Mouse (Mus musculus): ENCODE data around the gene Taf11. TPM values are rescaled to one million over a fixed set of nuclear protein-coding genes. Genes with fewer than 3 reads are reported as not detected.

Gene Taf11
- polyA plus RNA-seq, 1 experiment from 2014 or later: 55.5 TPM

- Histone ChIP-seq H3K4me2 (ENCODE audit: low read length) (no peak overlapping the region), H3K9ac (ENCODE audit: low read depth, low read length) (no peak overlapping the region), H3K27ac (peak overlapping the region; percentile 73), H3K36me3 (ENCODE audit: insufficient read depth, low read length) (no peaks in the 10 kb centered on the region), H3K9me3 (replicated peaks; ENCODE audit: low read length) (no peaks in the 10 kb centered on the region), H3K4me1 (replicated peaks; ENCODE audit: insufficient read depth, low read length) (peaks cover 22% of the 10 kb centered on the region), H3K4me3 (replicated peaks; ENCODE audit: low read depth, low read length) (no peak overlapping the region), H3K27me3 (ENCODE audit: insufficient read depth, low read length) (no peaks in the 10 kb centered on the region)
- ATAC-seq (replicated peaks; ENCODE audit: low FRiP score, low read depth) (0 out of 2 replicates have a peak, but pooled peaks have one; percentile 24), DNase-seq (ENCODE audit: low spot score) (peak; percentile 70)
- 50% methylated on average over 12 of the region's 12 CpGs for WGBS
- no peak for TF ChIP-seq CTCF (IDR thresholded peaks at IDR 0.05; ENCODE audit: low read depth)
Measured at GRCm38 (mm10) chr17:27938121-27938754, 28.6 kb upstream of the Taf11 start.

GRCm38 (mm10) chr17:27937054-27937615 lies 27.5 kb upstream of the Taf11 start:
- Histone ChIP-seq H3K27me3 (ENCODE audit: insufficient read depth, low read length) (no peaks in the 10 kb centered on the region), H3K4me3 (replicated peaks; ENCODE audit: low read depth, low read length) (no peak overlapping the region), H3K27ac (peak overlapping the region; percentile 73), H3K9me3 (replicated peaks; ENCODE audit: low read length) (no peaks in the 10 kb centered on the region), H3K36me3 (ENCODE audit: insufficient read depth, low read length) (no peaks in the 10 kb centered on the region), H3K4me2 (ENCODE audit: low read length) (no peak overlapping the region), H3K9ac (ENCODE audit: low read depth, low read length) (no peak overlapping the region), H3K4me1 (replicated peaks; ENCODE audit: insufficient read depth, low read length) (peaks cover 26% of the 10 kb centered on the region)
- ATAC-seq (replicated peaks; ENCODE audit: low FRiP score, low read depth): no peak
- DNase-seq (ENCODE audit: low spot score): peak; percentile 61
- no peak for TF ChIP-seq CTCF (IDR thresholded peaks at IDR 0.05; ENCODE audit: low read depth)
- WGBS: 65% methylated on average over 4 of the region's 4 CpGs

GRCm38 (mm10) chr17:27935091-27935490 lies 25.4 kb upstream of the Taf11 start:
- 72% methylated on average over 3 of the region's 3 CpGs for WGBS
- H3K4me3 ChIP-seq (replicated peaks; ENCODE audit: low read depth, low read length): no peak overlapping the region
- H3K27ac ChIP-seq: 0 out of 2 replicates have a peak overlapping the region, but pooled peaks have one; percentile 36
- no peaks in the 10 kb centered on the region for H3K27me3 ChIP-seq (ENCODE audit: insufficient read depth, low read length)
- TF ChIP-seq CTCF (IDR thresholded peaks at IDR 0.05; ENCODE audit: low read depth): no peak
- no peaks in the 10 kb centered on the region for H3K9me3 ChIP-seq (replicated peaks; ENCODE audit: low read length)
- no peak overlapping the region for H3K4me2 ChIP-seq (ENCODE audit: low read length)
- no peak overlapping the region for H3K9ac ChIP-seq (ENCODE audit: low read depth, low read length)
- H3K4me1 ChIP-seq (replicated peaks; ENCODE audit: insufficient read depth, low read length): peaks cover 23% of the 10 kb centered on the region
- DNase-seq (ENCODE audit: low spot score): no peak
- H3K36me3 ChIP-seq (ENCODE audit: insufficient read depth, low read length): no peaks in the 10 kb centered on the region
- no peak for ATAC-seq (replicated peaks; ENCODE audit: low FRiP score, low read depth)

DNA sequence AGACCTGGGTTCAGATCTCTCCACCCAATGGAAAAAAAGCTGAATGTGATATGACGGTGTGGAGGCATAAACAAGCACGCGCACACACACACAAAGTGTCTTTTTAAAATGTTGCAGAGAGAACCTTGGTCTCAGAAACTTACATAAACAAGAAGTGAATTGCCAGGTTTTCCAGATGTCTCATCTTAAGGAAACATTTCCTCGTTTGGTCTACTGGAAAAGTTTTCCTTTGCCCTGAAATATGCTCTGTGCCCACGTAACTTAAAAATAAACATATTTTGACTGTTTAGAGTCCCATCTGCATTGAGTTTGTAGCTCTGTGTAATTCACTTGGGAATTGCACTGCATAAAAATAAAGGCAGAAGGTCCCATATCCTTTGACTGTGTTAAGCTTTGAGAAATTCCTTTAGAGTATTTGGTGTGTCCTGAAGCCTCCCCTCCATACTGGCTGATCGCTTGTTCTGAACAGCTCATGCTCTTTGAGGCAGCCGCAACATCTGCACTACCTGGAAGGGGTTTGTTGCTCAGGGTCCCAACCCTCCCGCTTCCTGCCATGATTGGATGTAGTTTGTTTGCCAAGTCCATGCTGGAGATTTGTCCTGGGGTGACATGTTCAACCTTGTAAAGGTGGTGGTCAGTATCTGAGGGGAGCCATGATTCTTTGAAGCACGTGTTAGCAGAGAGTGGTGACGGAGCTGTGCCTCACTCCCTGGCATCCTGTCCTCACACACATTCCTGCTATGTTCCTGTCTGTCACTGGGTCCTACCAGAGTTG lies 24.7 kb upstream of the Taf11 start:
- H3K36me3 ChIP-seq (ENCODE audit: insufficient read depth, low read length): no peaks in the 10 kb centered on the region
- H3K4me2 ChIP-seq (ENCODE audit: low read length): no peak overlapping the region
- DNase-seq (ENCODE audit: low spot score) (peak; percentile 43), ATAC-seq (replicated peaks; ENCODE audit: low FRiP score, low read depth) (no peak)
- no peaks in the 10 kb centered on the region for H3K27me3 ChIP-seq (ENCODE audit: insufficient read depth, low read length)
- TF ChIP-seq CTCF (IDR thresholded peaks at IDR 0.05; ENCODE audit: low read depth): no peak
- H3K4me1 ChIP-seq (replicated peaks; ENCODE audit: insufficient read depth, low read length): peaks cover 21% of the 10 kb centered on the region
- 74% methylated on average over 10 of the region's 10 CpGs for WGBS
- no peaks in the 10 kb centered on the region for H3K9me3 ChIP-seq (replicated peaks; ENCODE audit: low read length)
- H3K9ac ChIP-seq (ENCODE audit: low read depth, low read length): no peak overlapping the region
- H3K27ac ChIP-seq: 0 out of 2 replicates have a peak overlapping the region, but pooled peaks have one; percentile 36
- no peak overlapping the region for H3K4me3 ChIP-seq (replicated peaks; ENCODE audit: low read depth, low read length)

DNA sequence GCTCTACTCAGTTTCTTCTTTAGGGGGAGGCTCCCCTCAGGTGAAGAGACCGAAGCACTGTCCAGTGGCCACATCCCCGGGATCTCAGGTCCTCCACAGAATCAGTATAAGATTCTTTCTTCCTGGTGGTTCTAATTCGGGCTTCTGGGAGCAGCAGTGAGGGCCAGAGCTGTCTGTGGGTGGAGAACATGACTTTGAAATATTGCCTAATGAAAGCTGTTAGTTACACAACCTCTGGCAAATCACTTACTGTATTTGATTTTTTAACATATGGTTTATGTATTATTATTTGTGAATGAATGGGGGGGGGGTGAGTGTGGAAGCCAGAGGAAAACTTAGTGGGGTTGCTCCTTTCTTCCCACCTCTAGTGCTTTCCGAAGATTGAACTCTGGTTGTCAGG lies 22.2 kb upstream of the Taf11 start:
- H3K36me3 ChIP-seq (ENCODE audit: insufficient read depth, low read length): no peaks in the 10 kb centered on the region
- no peak overlapping the region for H3K9ac ChIP-seq (ENCODE audit: low read depth, low read length)
- no peaks in the 10 kb centered on the region for H3K9me3 ChIP-seq (replicated peaks; ENCODE audit: low read length)
- H3K27ac ChIP-seq: no peak overlapping the region
- WGBS: 69% methylated on average over 4 of the region's 4 CpGs
- ATAC-seq (replicated peaks; ENCODE audit: low FRiP score, low read depth) (no peak), DNase-seq (ENCODE audit: low spot score) (peak; percentile 40)
- no peaks in the 10 kb centered on the region for H3K27me3 ChIP-seq (ENCODE audit: insufficient read depth, low read length)
- TF ChIP-seq CTCF (IDR thresholded peaks at IDR 0.05; ENCODE audit: low read depth): no peak
- no peak overlapping the region for H3K4me3 ChIP-seq (replicated peaks; ENCODE audit: low read depth, low read length)
- peaks cover 4% of the 10 kb centered on the region; the same call in 1 of the 2 replicates for H3K4me1 ChIP-seq (replicated peaks; ENCODE audit: insufficient read depth, low read length)
- H3K4me2 ChIP-seq (ENCODE audit: low read length): no peak overlapping the region

DNA sequence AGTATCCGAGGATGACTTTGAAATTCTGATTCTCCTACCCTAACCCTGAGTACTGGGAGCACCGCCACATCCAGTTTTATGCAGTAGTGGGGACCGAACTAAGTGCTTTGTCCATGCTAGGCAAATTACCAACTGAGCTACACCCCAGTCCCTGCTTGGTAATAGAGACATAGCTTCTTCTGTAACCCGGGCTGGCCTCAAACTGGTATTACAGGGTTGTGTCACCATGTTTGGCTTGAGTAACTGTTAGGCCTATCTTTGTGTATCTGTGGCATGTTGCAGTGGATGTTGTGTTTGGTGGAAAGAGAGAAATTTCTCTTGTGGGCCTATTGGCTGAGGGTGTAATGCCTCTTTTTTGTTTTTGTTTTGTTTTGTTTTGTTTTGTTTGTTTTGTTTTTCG lies 20.6 kb upstream of the Taf11 start:
- DNase-seq (ENCODE audit: low spot score) (no peak), ATAC-seq (replicated peaks; ENCODE audit: low FRiP score, low read depth) (no peak)
- no peak for TF ChIP-seq CTCF (IDR thresholded peaks at IDR 0.05; ENCODE audit: low read depth)
- Histone ChIP-seq H3K4me3 (replicated peaks; ENCODE audit: low read depth, low read length) (no peak overlapping the region), H3K27me3 (ENCODE audit: insufficient read depth, low read length) (no peaks in the 10 kb centered on the region), H3K27ac (no peak overlapping the region), H3K36me3 (ENCODE audit: insufficient read depth, low read length) (no peaks in the 10 kb centered on the region), H3K4me1 (replicated peaks; ENCODE audit: insufficient read depth, low read length) (peaks cover 5% of the 10 kb centered on the region; the same call in 1 of the 2 replicates), H3K4me2 (ENCODE audit: low read length) (no peak overlapping the region), H3K9me3 (replicated peaks; ENCODE audit: low read length) (no peaks in the 10 kb centered on the region), H3K9ac (ENCODE audit: low read depth, low read length) (no peak overlapping the region)
- 91% methylated on average over 5 of the region's 5 CpGs for WGBS
